Mouse (Mus musculus): ENCODE data around the gene Cmya5.

DNA sequence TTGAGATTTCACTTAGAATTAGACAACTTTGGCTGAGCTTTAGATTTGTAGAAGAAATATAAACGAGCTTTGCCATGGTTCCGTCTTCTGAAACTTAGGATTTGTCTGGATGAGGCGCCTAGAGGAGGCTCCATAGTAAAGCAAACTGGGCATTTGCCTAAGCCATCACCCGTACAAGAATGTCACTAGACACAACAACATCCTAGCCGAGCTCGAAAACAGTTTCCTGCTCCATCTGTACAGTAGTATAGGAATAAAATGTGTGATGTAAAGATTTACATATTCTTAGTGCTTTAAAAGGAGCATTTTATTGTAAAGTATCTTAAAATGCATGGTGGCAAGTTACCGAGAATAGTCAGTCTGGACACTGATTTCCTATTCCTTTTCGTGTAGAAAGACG, 22.2 kb downstream of the Cmya5 start:
- TF ChIP-seq POLR2A (IDR thresholded peaks at IDR 0.05; ENCODE audit: extremely low read depth, insufficient read depth, low read length) (no peak), CTCF (IDR thresholded peaks at IDR 0.05; ENCODE audit: low read depth, low read length) (no peak)

Measured in liver, adult 2 months (tissue).